Mouse (Mus musculus): ENCODE data around the gene Aqp7.

Gene Aqp7

DNA sequence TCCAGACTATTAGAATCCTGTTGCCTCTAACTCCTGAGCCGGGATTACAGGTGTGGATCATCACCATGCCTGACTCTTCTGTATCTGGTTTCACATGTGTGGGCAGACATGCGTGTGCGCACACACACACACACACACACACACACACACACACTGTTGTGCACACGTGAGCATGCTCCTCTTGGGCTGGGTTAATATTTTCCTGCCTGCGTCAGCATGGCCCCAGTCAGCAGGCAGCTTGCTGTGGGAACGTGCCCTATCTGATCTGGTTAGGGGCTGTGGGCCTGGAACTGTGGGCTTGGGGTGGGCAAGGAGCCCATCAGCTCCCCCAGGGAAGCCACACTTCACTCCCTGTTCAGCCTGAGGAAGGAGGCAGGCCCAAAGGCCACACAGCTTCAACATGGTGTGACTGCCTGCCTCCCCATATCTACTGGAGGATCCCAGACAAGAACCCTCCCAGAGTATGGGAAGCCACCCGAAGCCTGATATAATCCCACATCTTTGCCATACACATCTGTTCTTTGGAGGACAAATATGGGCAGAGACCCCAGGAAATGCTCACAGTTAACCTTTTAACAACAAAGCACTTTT is 8.9 kb upstream of the Aqp7 start:
- no peak for DNase-seq

DNA sequence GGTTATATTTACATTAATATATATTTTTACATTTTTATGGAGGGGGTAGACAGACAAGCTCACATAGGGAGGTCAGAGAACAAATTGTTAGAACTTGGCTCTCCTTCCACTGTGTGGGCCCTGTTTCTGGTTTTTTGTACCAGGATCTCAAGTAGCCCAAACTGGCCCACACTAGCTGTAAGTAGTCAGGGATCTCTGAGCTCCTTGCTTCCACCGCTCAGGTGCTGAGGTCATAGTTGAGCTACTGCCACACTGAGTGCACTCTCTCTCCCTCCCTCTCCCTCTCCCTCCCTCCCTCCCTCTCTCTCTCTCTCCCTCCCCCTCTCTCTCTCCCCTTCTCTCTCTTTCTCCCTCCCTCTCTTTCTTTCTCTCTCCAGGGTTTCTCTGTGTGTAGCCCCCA is 8.3 kb upstream of the Aqp7 start:
- no peak for DNase-seq

DNA sequence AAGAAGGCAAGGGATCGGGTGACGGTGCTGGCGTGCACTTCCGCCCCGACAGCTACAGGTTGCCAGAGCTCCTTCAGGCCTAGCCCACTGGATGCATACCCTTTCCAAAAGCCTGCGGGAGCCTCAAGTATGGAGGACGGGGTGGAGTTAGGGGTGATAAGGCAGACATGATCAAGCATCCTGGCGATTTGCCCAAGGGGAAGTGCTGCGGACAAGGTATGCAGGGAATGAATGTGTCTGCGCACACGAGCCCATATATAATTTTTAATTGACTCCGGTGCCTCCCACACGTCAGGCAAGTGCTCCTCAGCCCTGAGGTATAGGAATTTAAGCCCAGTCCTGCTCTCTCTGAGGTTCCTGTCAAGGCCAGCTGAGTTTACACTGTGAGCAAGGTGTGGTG is 7.2 kb upstream of the Aqp7 start:
- no peak for DNase-seq

DNA sequence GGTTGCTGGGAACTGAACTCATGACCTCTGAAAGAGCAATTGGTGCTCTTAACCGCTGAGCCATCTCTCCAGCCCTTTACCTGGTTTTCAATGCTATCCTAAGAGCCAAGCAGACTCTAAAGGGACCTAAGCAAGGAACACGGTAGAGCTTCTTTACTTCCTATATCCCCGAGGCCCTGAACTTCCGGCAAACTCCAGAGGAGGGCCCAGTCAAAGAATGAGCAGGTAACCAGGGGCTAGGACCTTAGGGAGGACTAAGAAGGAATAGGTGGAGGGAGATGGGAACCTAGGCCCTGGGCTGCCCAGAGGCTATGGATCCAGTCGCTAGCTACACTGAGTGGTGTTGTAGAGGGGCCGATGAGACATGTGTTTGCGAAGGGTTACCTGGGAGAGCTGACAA is 3.8 kb upstream of the Aqp7 start:
- DNase-seq = no peak

DNA sequence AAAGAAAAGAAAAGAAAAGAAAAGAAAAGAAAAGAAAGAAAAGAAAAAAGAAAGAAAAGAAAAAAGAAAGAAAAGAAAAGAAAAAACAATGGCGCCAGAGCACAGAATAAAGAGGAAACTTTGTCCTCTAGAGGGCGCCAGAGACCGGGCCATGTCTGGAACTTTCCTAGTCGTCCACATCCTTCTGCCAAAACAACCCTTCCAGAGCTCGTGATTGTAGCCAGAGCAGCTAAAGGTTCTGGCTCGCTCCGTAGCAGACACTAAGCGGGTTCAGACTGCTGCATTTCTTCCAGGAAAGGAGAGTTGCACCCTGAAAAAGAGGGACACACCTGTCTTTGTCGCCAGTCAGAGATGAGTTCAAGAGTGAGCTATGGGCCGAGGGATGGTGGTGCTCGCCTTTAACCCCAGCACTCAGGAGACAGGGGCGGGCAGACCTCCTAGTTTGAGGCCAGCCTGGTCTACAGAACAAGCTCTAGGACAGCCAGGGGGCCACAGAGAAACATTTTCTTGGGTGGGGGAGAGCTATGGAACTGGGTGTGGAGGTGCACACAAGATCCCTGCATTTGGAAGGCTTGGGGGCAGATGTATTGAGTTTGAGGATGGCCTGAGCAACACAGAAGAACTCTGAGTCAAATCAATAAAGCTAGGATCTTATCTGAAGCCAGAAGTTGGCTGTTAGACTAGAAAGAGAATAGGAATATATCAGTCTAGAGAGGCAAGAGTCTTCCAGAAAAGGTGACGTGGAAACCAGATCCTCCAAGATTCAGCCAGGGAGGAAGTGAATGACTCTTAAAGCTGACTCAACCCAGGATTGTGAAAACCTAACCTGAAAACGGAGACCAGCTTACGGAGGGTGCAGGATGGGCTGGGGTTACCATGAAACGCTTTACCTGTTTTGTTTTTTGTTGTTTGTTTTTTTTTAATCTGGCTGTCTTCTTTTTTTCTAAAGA is 3.1 kb upstream of the Aqp7 start:
- peak; percentile 60 to 71 for DNase-seq

DNA sequence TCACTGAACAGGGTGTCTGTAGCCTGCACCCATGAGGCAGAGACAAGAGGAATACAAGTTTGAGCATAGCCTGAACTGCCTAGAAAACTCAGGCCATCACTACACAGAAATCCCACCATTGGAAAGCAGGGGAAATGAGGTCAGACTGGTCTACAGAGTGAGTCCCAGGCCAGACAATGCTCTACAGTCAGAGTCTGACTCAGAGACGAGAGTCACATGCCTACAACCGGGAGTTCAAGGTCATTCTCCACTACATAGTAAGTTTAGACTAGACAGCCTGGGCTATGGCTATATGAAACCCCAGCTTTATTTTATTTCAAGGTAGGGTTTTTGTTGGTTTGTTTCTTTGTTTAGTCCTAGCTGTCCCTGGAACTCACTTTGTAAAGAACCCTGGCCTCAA is 987 bp upstream of the Aqp7 start:
- DNase-seq = no peak

DNA sequence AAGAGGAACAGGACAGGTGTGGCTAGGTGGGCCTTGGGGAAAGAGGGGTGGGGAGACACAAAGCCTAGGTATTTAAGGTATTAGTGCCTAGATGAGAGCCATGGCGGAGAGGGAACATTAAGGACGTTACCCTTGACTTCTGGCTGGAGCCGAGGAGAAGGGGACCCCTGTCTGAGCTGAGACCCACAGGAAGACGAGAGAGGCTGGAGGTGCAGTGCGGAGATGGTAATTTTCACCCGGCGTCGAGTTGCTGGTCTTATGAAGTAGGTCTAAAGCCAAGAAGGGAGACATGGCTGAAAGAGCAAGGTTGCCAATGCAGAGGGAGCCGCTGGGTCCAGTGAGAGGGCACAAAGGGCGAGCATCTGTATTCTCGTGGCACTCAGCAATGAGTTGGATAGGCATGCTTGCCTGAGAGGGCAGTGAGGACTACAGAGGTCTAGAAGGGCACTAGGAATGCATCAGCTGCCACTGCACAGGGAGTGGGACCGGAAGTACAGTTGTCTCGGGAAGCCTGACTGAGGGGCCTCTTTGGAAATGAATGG is 1.6 kb downstream of the Aqp7 start:
- DNase-seq = no peak

DNA sequence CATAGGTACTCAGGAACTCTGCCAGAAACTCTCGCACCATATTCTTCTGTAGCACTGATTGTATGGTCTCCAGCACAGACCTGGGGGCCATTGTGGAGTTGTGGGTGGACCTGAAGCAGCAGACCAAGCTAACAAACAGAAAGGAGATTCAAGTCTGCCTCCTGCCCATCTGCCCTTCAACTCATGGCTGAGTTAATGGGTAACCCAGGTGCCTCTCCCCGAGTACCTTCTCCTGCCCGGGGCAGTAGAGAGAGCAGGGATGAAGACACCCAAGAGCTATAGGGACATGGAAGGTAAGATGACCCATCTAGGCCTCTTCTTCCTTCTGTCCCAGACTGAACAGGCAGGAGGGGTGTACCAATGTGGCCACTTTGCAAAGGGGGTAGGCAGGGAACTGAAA is 2.7 kb downstream of the Aqp7 start:
- DNase-seq = no peak

DNA sequence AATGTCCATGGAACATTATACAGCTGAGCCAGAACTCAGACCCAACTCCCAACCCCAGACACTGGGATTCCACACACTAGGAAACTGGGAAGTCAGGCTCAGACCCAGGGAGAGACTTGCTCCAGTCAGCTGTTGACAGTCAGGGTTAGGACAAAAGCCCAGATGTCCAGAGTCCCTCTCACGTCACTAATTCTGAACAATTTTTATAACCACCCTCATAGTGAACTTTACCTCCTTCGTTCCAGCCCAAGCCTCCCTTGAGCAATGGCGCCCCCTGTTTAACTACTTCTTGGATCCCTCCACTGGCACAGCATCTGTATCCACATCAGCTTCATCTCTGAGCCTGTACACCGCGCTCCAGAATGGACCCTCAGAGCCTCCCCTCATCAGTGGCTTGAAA is 4.0 kb downstream of the Aqp7 start:
- DNase-seq = no peak

DNA sequence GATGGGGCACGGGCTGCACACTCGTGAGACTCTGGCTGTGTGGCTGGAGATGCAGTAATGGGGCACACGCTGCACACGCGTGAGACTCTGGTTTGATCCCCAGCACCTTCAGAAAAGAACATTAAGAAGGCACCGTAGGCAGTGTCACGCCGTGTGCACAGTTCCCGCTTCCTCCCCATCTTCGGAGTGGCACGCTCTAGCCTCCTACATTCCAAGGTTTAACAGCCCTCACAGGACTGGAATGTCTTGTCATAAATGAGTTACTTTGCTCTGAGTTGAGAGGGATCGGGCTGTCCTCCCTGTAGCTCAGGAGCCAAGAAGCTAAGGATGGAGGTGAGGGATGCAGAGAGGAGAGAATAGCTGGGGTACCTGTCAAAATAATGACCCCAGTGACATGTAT is 5.1 kb downstream of the Aqp7 start:
- DNase-seq = no peak

DNA sequence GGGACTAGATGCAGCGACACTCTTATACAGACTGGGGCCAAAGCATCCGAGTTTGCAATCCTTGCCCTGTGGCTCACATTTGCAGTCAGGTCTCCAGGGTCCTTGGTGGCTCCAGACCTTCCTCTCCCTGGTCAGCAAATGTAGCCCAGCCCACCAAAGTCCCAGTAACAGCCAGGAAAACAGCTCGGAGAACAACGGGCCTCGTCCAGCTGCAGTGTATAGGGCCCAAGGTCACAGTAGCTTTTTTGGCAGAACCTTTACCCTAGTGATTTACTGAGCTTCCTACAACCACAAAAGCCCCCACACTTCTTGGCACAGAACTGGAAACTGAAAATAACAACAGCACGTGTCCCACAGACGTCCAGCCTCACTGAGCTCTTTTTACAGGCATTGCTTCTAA is 7.0 kb downstream of the Aqp7 start:
- no peak for DNase-seq

DNA sequence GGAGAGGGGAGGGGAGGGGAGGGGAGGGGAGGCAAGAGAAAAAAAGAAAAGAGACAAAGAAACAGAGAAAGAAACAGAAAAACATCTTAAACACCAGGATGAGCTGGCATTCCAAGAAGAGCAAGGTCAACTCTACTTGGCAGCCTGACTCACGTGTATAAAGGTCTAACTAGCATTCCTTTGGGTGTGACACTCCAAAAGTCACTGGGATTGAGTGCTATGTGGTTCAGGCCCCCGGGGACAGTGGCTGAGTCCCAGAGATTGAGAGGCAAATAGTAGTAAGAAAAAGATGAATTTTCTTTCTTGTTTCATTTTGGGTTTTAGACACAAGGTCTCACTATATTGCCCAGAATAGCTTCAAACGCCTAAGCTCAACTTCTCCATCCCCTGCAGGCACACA is 10.0 kb downstream of the Aqp7 start:
- no peak for DNase-seq

DNA sequence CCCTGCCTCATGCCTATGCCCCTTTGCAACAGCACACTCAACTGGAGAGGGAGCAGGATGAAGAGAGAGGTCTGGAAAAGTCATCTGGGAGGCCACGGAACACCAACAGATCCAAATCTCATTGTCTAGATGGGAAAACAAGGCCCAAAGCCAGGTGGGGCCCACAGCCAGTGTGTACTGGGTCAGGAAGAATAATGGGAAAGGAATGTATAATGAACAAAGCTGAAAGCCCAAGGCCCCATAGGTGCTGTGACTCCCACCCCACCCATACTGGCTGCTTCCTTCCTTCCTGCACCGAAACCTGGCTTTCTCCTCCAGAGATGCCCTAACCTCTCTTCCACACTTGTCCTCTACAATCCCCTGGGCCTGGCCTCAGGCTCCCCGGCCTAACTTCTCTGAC is 16.7 kb downstream of the Aqp7 start:
- DNase-seq = no peak

DNA sequence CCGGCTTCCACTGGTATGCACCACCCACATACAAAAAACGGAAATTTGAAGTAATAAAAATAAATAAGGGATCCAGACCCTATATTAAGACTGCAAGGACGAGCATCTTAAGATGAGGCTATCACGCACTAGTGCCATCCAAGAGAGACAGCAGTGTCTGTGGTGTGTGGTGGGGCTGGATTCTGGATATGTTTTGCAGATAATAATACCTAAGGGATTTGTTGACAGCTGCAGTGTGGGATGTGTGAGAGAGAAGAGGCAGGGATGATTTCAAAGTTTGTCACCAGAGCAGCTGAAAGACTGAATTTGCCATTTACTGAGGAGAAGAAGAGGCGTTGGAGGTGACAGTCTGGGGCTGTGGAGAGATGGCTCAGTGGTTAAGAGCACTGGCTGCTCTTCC is 18.6 kb downstream of the Aqp7 start:
- DNase-seq = no peak

DNA sequence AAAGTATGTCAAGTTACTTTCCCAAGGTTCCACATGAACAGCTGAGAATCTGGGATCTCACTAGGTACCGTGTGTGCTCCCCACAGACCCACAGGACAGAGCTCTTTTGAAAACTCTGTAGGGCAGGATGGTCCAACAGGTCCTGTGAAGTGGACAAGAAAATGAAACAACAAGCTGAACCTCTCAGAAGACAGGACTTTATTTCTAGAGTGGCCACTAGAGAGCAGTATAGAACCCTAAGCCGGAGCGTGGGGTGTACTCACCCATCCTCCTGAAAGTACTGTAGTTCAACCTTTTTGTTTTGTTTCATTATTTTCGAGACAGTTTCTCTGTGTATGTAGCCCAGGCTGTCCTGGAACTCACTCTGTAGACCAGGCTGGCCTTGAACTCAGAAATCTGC is 19.7 kb downstream of the Aqp7 start:
- DNase-seq = no peak

DNA sequence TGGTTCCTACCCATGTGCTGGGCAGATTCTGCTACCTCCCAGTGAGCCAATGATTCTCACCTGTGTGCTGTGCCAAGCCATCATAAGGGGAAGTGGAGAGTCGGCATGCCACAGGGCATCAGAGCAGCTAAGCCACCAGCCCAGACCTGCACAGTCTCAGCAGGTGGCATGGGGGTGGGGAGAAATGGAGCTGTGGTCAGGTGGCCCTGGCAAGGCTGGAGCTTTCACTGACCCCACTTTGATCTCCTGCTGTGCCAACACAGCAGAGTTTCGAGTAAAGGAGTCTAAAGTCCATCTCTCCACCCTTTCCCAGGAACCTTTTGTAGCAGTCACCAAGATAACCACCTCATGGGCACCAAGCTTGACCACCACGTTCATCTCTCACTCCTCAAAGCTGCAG is 20.1 kb downstream of the Aqp7 start:
- no peak for DNase-seq

DNA sequence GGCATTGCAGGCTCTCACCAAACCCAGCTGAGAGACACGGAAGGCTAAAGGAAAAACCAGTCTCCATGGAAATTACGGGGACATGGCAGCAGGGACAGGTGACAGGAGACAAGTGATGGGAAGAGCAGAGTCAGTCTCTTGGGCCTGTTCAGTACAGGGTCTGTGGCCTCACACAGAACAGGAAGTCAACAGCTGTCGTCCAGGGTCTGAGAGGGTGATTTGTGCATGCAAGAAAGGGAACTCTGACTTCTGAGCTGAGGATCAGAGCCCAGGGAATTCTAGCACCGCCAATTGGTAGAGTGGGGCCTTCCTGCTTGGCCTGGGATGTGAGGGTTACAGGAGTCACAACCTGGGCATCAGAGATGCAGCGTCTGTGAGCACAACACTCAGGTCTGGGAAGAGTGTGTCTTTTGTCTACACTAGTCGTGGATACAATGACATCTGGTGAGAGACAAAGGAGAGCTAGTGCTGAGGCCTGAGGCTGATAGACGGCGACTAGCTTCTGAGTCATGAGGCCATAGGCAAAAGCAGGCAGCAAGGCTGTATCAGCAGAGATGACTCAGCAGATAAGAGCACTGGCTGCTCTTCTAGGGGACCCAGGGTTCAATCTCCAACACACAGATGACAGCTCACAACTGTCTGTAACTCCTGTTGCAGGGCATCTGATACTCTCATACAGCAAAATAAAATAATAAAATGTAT is 21.7 kb downstream of the Aqp7 start:
- DNase-seq = no peak

DNA sequence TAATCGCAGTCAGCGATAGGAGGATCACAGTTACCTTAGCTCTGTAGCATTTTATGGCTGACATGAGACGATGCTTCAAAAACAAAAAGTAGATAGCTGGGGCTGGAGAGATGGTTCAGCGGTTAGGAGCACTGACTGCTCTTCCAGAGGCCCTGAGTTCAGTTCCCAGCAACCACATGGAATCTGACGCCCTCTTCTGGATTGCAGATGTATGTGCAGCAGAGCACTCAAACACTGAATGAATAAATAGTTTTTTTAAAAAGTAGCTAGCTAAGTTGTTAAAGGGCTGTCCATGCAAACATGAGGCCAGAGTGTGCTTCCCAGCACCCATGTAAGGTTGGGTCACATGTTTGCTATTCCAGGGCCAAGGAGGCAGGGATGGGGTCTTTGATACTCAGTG is 26.8 kb downstream of the Aqp7 start:
- no peak for DNase-seq

DNA sequence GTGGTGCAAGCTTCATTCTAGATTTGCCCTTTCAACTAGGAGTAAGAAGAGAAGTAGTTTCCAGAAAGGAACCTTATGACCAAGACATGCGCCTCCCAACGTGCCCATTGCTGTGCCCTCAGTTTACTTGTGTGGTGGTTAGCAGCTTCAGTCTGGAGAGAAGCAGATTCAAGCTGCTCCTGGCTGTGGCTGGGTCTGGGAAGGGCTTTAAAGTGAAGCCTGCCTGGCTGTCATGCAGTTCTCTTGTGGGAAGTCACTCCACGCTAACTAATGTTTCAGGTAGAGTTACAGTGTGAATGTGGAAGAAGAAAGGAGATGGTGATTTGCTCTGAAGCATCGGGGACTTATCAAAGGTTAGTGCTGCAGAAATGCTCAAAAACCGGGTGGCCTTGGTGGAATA is 32.1 kb downstream of the Aqp7 start:
- DNase-seq = no peak

DNA sequence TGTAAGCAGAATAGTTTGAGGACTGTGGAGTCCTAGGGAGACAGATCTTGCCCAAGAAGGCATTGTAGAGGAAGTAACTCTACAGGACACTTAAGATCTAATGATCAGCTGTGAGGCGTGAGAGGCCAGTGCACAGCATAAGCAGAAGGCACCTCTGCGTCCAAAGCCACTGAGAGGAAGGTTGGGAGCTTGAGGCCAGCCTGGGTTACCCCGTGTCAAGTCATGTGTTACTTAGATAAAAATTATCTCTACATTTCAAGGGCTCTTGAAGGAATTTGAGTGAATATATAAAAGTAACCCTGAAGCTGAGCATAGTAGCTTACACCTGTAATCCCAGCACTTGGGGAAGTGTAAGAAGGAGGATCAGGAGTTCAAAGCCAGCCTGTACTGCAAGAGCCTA is 34.6 kb downstream of the Aqp7 start:
- DNase-seq = no peak

DNA sequence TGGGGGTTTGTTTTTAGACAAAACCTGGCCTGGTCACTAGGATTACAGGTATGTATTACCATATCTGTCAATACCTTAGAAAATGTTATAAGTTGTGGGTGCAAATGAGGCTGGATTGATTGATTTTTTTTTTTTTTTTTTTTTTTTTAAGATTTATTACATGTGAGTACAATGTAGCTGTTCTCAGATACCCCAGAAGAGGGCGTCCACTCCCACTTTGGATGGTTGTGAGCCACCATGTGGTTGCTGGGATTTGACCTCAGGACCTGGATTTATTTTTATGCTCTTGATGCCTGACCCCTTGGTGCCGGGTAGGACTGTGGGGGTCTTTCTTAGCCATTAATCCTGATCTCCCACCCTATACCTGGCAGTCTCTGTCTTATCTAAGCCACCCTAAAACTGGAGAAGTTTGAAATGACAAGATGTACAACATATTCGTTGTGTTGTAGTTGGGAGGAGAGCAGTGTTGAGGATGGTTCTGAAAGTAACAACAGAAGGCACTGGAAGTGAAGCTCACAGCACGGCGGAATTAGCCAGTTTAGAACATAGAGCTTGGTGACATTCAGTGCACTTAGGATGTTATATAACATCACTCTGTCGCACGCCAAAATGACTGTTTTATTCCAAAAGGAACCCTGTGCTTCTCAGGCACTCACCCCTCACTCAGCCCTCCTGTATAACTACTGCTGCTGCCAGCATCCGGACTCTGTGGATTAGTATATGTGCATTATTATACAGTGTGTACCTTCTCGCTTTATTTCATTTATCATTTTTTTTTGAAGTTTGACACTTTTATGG is 46.9 kb downstream of the Aqp7 start:
- no peak for DNase-seq

DNA sequence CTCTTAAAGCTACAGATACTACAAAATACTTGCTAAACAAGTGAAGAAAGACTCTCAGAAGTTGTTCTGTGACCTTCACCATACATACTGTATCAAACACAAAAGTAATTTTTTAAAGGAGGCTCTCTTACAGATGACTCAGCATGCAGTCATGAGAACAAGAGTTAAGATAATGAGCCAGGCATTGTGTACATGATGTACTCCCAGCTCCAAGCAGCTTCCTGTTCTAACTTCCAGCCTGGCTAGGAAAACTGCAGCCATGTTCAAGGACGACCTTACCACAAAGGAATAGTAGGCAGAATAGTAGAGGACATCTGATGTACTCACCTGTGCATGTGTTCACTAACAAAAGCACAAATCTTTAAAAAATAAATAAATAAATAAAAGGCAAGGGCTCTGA is 47.7 kb downstream of the Aqp7 start:
- DNase-seq = no peak

DNA sequence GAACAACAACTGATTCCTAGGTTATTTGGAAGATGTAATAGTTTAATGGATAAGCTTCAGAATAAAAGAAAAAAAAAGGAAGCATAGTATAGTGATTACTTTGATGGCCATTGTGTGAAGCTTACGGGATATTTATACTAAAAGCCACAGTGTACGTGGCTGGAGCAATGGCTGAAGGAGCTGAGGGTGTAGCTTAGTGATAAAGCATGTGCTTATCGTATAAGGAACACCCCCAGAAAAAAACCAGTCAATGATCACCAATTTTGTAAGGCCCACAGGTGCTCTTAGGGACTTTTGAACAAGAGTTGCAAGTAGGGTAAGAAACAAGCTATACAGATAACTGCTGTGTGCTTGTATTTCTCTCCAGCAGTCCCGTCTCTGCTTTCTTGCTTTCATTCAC is 50.0 kb downstream of the Aqp7 start:
- DNase-seq = no peak
